Mouse (Mus musculus) lung, adult 2 months (tissue): ENCODE results near the gene Gorasp1.

ENCODE experiments used
- CTCF ChIP-seq: fragments of 200-500 bp; IDR thresholded peaks from 2 replicates; pipeline ENCODE4 v1.5.1; 2011; ENCODE audit warnings: mild to moderate bottlenecking, low read length, control low read depth; ENCODE audit not compliant: insufficient read depth
- POLR2A ChIP-seq: fragments of 200-500 bp; IDR thresholded peaks from 2 replicates; pipeline ENCODE4 v1.6.1; 2011; ENCODE audit warnings: low read depth, mild to moderate bottlenecking, control low read depth, low read length, borderline replicate concordance; ENCODE audit errors: extremely low read depth

DNA sequence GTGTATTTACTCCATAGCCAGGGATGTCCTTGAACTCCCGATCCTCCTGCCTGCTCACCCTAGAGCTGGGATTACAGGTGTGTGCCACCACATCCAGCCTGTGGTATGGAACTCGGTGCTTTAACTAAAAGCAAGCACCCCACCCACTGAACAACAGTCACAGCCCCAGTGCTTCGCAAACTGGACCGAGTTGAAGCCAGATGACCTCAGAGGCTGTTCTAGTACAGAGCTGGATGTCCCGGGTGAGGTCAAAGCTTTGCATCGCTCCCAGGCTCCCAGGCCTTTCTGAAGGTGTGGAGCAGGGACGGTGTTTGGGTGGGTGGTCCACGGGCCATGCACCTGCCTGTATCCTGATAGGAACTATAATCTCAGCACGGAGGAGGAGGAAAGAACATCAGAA lies 14.0 kb upstream of the Gorasp1 start:
- TF ChIP-seq CTCF (no peak), POLR2A (no peak)
